Mouse (Mus musculus): ENCODE results near the gene Spock1. TPM values are rescaled to one million over a fixed set of nuclear protein-coding genes. Genes with fewer than 3 reads are reported as not detected.

The Spock1 gene
- polyA plus RNA-seq, 1 experiment, result 0.50 TPM

GRCm38 (mm10) chr13:57788299-57788698 is 119.8 kb downstream of the Spock1 start:
- Histone ChIP-seq H3K4me3 (ENCODE audit: insufficient read depth, poor library complexity, severe bottlenecking) (no peak overlapping the region), H3ac (ENCODE audit: control insufficient read depth, insufficient read length, low read depth) (no peak overlapping the region), H3K79me2 (ENCODE audit: control insufficient read depth, insufficient read depth) (no peaks in the 10 kb centered on the region), H3K36me3 (ENCODE audit: control insufficient read depth, insufficient read depth) (no peaks in the 10 kb centered on the region), H3K27me3 (ENCODE audit: control insufficient read depth, insufficient read depth, insufficient read length) (no peaks in the 10 kb centered on the region), H3K79me3 (ENCODE audit: low read depth) (no peaks in the 10 kb centered on the region)
- no peak for TF ChIP-seq MYOD1 (IDR thresholded peaks at IDR 0.05; ENCODE audit: control insufficient read depth, insufficient read length, low read depth)
- no peak for TF ChIP-seq CEBPB (IDR thresholded peaks at IDR 0.05; ENCODE audit: low read depth)
- TF ChIP-seq CTCF (IDR thresholded peaks at IDR 0.05; ENCODE audit: control insufficient read depth, insufficient read depth, insufficient read length), result no peak
- no peak for TF ChIP-seq MYOG (IDR thresholded peaks at IDR 0.05; ENCODE audit: control insufficient read depth, extremely low read depth, insufficient read length)
- TF ChIP-seq FOSL1 (IDR thresholded peaks at IDR 0.05; ENCODE audit: insufficient read depth, low read length, poor library complexity, severe bottlenecking), result no peak
- TF ChIP-seq USF1 (IDR thresholded peaks at IDR 0.05; ENCODE audit: low read depth), result no peak
- TF ChIP-seq MAX (IDR thresholded peaks at IDR 0.05), result no peak

GRCm38 (mm10) chr13:57786278-57786677 is 121.9 kb downstream of the Spock1 start:
- Histone ChIP-seq H3K36me3 (ENCODE audit: control insufficient read depth, insufficient read depth) (no peaks in the 10 kb centered on the region), H3ac (ENCODE audit: control insufficient read depth, insufficient read length, low read depth) (no peak overlapping the region), H3K79me3 (ENCODE audit: low read depth) (no peaks in the 10 kb centered on the region), H3K4me3 (ENCODE audit: insufficient read depth, poor library complexity, severe bottlenecking) (no peak overlapping the region), H3K79me2 (ENCODE audit: control insufficient read depth, insufficient read depth) (no peaks in the 10 kb centered on the region), H3K27me3 (ENCODE audit: control insufficient read depth, insufficient read depth, insufficient read length) (no peaks in the 10 kb centered on the region)
- TF ChIP-seq MYOD1 (IDR thresholded peaks at IDR 0.05; ENCODE audit: control insufficient read depth, insufficient read length, low read depth), result no peak
- no peak for TF ChIP-seq MYOG (IDR thresholded peaks at IDR 0.05; ENCODE audit: control insufficient read depth, extremely low read depth, insufficient read length)
- no peak for TF ChIP-seq CEBPB (IDR thresholded peaks at IDR 0.05; ENCODE audit: low read depth)
- no peak for TF ChIP-seq CTCF (IDR thresholded peaks at IDR 0.05; ENCODE audit: control insufficient read depth, insufficient read depth, insufficient read length)
- TF ChIP-seq FOSL1 (IDR thresholded peaks at IDR 0.05; ENCODE audit: insufficient read depth, low read length, poor library complexity, severe bottlenecking), result no peak
- TF ChIP-seq MAX (IDR thresholded peaks at IDR 0.05), result no peak
- TF ChIP-seq USF1 (IDR thresholded peaks at IDR 0.05; ENCODE audit: low read depth), result no peak

DNA sequence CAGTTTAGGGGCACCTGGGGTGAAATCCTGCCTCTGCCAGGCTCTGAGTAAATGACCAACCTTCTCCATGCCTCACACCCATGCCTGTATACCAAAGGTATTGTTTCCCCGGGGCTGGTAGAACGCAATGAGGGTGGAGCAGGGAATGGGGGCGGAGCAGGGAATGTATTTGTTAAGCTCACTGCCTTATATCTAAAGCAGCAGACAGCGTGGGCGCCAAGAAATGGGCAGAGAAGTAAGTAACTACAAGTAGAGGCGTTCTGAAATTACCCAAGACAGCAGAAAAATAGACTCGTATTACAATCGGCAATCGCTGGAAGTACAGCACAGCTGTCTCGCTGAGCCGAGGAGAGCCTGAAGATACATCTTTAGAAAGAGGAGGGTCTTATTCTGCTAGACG is 125.2 kb downstream of the Spock1 start:
- H3K4me3 ChIP-seq (ENCODE audit: insufficient read depth, poor library complexity, severe bottlenecking), result no peak overlapping the region
- H3ac ChIP-seq (ENCODE audit: control insufficient read depth, insufficient read length, low read depth), result no peak overlapping the region
- H3K79me3 ChIP-seq (ENCODE audit: low read depth), result no peaks in the 10 kb centered on the region
- H3K27me3 ChIP-seq (ENCODE audit: control insufficient read depth, insufficient read depth, insufficient read length), result no peaks in the 10 kb centered on the region
- H3K36me3 ChIP-seq (ENCODE audit: control insufficient read depth, insufficient read depth), result no peaks in the 10 kb centered on the region
- H3K79me2 ChIP-seq (ENCODE audit: control insufficient read depth, insufficient read depth), result no peaks in the 10 kb centered on the region
- no peak for TF ChIP-seq CEBPB (IDR thresholded peaks at IDR 0.05; ENCODE audit: low read depth)
- no peak for TF ChIP-seq FOSL1 (IDR thresholded peaks at IDR 0.05; ENCODE audit: insufficient read depth, low read length, poor library complexity, severe bottlenecking)
- TF ChIP-seq MYOG (IDR thresholded peaks at IDR 0.05; ENCODE audit: control insufficient read depth, extremely low read depth, insufficient read length), result no peak
- no peak for TF ChIP-seq MAX (IDR thresholded peaks at IDR 0.05)
- TF ChIP-seq CTCF (IDR thresholded peaks at IDR 0.05; ENCODE audit: control insufficient read depth, insufficient read depth, insufficient read length), result no peak
- TF ChIP-seq USF1 (IDR thresholded peaks at IDR 0.05; ENCODE audit: low read depth), result no peak
- no peak for TF ChIP-seq MYOD1 (IDR thresholded peaks at IDR 0.05; ENCODE audit: control insufficient read depth, insufficient read length, low read depth)

DNA sequence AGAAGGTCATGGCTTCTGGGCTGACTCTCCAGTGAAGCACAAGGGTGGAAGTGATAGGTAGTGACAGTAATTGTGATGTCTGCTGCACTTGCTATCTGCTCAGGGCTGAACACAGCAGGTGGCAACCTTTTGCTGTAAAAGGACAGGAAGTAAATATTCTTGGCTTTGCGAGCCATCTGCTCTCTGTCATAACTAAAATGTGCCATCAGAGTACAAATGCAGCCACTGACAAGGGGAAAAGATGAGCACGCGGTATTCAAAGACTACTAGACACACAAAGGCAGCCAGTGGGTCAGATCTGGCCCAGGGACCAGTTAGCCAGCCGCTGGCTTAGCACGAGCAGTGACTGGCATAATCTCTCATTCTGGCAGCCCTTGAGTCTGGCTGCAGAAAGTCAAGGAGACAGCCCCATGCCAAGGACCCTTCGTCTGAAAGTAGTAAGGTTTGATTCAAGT is 126.0 kb downstream of the Spock1 start:
- no peak overlapping the region for H3ac ChIP-seq (ENCODE audit: control insufficient read depth, insufficient read length, low read depth)
- H3K79me2 ChIP-seq (ENCODE audit: control insufficient read depth, insufficient read depth), result no peaks in the 10 kb centered on the region
- no peaks in the 10 kb centered on the region for H3K27me3 ChIP-seq (ENCODE audit: control insufficient read depth, insufficient read depth, insufficient read length)
- H3K4me3 ChIP-seq (ENCODE audit: insufficient read depth, poor library complexity, severe bottlenecking), result no peak overlapping the region
- H3K79me3 ChIP-seq (ENCODE audit: low read depth), result no peaks in the 10 kb centered on the region
- no peaks in the 10 kb centered on the region for H3K36me3 ChIP-seq (ENCODE audit: control insufficient read depth, insufficient read depth)
- TF ChIP-seq MYOG (IDR thresholded peaks at IDR 0.05; ENCODE audit: control insufficient read depth, extremely low read depth, insufficient read length) (no peak), FOSL1 (IDR thresholded peaks at IDR 0.05; ENCODE audit: insufficient read depth, low read length, poor library complexity, severe bottlenecking) (no peak), CTCF (IDR thresholded peaks at IDR 0.05; ENCODE audit: control insufficient read depth, insufficient read depth, insufficient read length) (no peak), MAX (IDR thresholded peaks at IDR 0.05) (no peak), CEBPB (IDR thresholded peaks at IDR 0.05; ENCODE audit: low read depth) (no peak), MYOD1 (IDR thresholded peaks at IDR 0.05; ENCODE audit: control insufficient read depth, insufficient read length, low read depth) (no peak), USF1 (IDR thresholded peaks at IDR 0.05; ENCODE audit: low read depth) (no peak)

DNA sequence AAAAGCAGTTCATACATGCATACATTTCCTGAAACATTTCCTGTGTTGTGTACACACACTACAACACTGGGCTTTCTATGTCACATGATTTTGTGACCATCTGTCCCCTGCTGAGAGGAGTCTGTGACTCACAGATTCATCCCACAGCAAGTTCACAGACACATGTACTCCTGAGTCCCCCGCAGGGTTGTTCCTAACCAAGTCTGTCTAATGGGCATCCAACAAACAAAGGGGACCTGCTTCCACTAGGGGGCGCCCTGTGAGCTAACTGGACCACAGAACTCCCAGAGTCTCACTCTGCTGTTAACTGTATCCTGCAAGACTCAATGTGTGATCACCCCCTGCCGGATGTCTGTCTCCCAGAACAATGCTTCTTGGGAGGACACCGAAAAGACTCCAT is 129.0 kb downstream of the Spock1 start:
- no peak overlapping the region for H3K4me3 ChIP-seq (ENCODE audit: insufficient read depth, poor library complexity, severe bottlenecking)
- H3K79me3 ChIP-seq (ENCODE audit: low read depth), result no peaks in the 10 kb centered on the region
- no peaks in the 10 kb centered on the region for H3K36me3 ChIP-seq (ENCODE audit: control insufficient read depth, insufficient read depth)
- no peak for TF ChIP-seq CTCF (IDR thresholded peaks at IDR 0.05; ENCODE audit: control insufficient read depth, insufficient read depth, insufficient read length)
- TF ChIP-seq CEBPB (IDR thresholded peaks at IDR 0.05; ENCODE audit: low read depth), result no peak
- TF ChIP-seq MYOD1 (IDR thresholded peaks at IDR 0.05; ENCODE audit: control insufficient read depth, insufficient read length, low read depth), result no peak
- no peak for TF ChIP-seq FOSL1 (IDR thresholded peaks at IDR 0.05; ENCODE audit: insufficient read depth, low read length, poor library complexity, severe bottlenecking)
- no peak for TF ChIP-seq USF1 (IDR thresholded peaks at IDR 0.05; ENCODE audit: low read depth)
- no peak for TF ChIP-seq MAX (IDR thresholded peaks at IDR 0.05)
- no peak for TF ChIP-seq MYOG (IDR thresholded peaks at IDR 0.05; ENCODE audit: control insufficient read depth, extremely low read depth, insufficient read length)
- no peak overlapping the region for H3ac ChIP-seq (ENCODE audit: control insufficient read depth, insufficient read length, low read depth)
- no peaks in the 10 kb centered on the region for H3K79me2 ChIP-seq (ENCODE audit: control insufficient read depth, insufficient read depth)
- H3K27me3 ChIP-seq (ENCODE audit: control insufficient read depth, insufficient read depth, insufficient read length), result no peaks in the 10 kb centered on the region

DNA sequence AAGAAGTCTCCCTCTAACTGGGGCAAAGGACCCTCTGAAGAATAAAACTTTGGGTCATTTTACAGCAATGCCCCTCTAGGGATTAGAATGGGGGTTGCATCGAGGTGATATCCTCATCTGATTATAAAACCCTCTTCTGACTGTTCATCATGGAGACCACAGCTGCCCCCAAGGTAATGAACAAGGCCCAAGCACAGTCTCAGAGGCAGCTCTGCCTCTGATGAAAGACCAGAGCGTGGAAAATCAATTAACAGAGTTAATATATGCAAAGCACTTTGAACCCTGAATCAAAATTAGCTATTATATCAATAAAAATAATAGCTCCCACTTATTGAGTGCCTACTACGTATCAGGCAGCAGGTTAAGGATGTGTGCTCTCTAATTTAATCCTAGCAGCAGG is 129.6 kb downstream of the Spock1 start:
- no peak for TF ChIP-seq MYOD1 (IDR thresholded peaks at IDR 0.05; ENCODE audit: control insufficient read depth, insufficient read length, low read depth)
- no peak for TF ChIP-seq CTCF (IDR thresholded peaks at IDR 0.05; ENCODE audit: control insufficient read depth, insufficient read depth, insufficient read length)
- TF ChIP-seq USF1 (IDR thresholded peaks at IDR 0.05; ENCODE audit: low read depth), result no peak
- Histone ChIP-seq H3K79me2 (ENCODE audit: control insufficient read depth, insufficient read depth) (no peaks in the 10 kb centered on the region), H3K36me3 (ENCODE audit: control insufficient read depth, insufficient read depth) (no peaks in the 10 kb centered on the region), H3K4me3 (ENCODE audit: insufficient read depth, poor library complexity, severe bottlenecking) (no peak overlapping the region), H3K27me3 (ENCODE audit: control insufficient read depth, insufficient read depth, insufficient read length) (no peaks in the 10 kb centered on the region), H3ac (ENCODE audit: control insufficient read depth, insufficient read length, low read depth) (no peak overlapping the region), H3K79me3 (ENCODE audit: low read depth) (no peaks in the 10 kb centered on the region)
